In genomic region chr17:88064347-88065030, GRCm38 (mm10) we compare ENCODE assay signal across 8 mouse cellular contexts. TPM values are rescaled to one million over a fixed set of nuclear protein-coding genes. Genes with fewer than 3 reads are reported as not detected.
DNase-seq lines count a peak whose midpoint lies in the region; ATAC-seq and TF ChIP-seq lines count a peak whose summit lies in the region.

No protein-coding gene starts in this region.

- no peaks in the 10 kb centered on the region for H3K4me1 ChIP-seq in cerebellum, adult 2 months (ENCODE audit: control insufficient read depth, insufficient read depth, low read length)
- H3K4me1 ChIP-seq in hindbrain, embryonic 11.5 days (replicated peaks; ENCODE audit: control insufficient read depth, insufficient read depth, low read length) = no peaks in the 10 kb centered on the region

- no peaks in the 10 kb centered on the region for H3K9me3 ChIP-seq in hindbrain, embryonic 11.5 days (ENCODE audit: control insufficient read depth, low read length)

- no peaks in the 10 kb centered on the region for H3K27me3 ChIP-seq in cerebellum, adult 2 months (ENCODE audit: control insufficient read depth, insufficient read depth, low read length)
- no peaks in the 10 kb centered on the region for H3K27me3 ChIP-seq in hindbrain, embryonic 11.5 days (ENCODE audit: control insufficient read depth, insufficient read depth, low read length)

- ATAC-seq in frontal cortex, adult (ENCODE audit: low TSS enrichment) = 0 out of 2 replicates have a peak, but pooled peaks have one; percentile 11
- ATAC-seq in hindbrain, embryonic 11.5 days (ENCODE audit: low FRiP score) = peak; percentile 25

- peak overlapping the region; percentile 75 for H3K4me2 ChIP-seq in hindbrain, embryonic 11.5 days (replicated peaks; ENCODE audit: low read depth, low read length)

- peak overlapping the region; percentile 95 for H3K9ac ChIP-seq in hindbrain, embryonic 11.5 days (ENCODE audit: low read depth, low read length)

- TF ChIP-seq CTCF in cerebellum, adult 2 months (IDR thresholded peaks at IDR 0.05; ENCODE audit: borderline replicate concordance, insufficient read depth, low read depth, low read length) = no peak

- peak overlapping the region; percentile 87 for H3K27ac ChIP-seq in cerebellum, adult 2 months (ENCODE audit: insufficient read depth, low read length)
- peak overlapping the region; percentile 100 for H3K27ac ChIP-seq in hindbrain, embryonic 11.5 days (ENCODE audit: low read depth, low read length)

- DNase-seq in Muller cell, postnatal 12 days (ENCODE audit: inconsistent ontology term) = peak; percentile 63
- DNase-seq in cerebellum, adult 2 months = peak; percentile 69 to 73
- peak; percentile 67 for DNase-seq in hindbrain, embryonic 11.5 days (ENCODE audit: low spot score)
- DNase-seq in layer of hippocampus, postnatal 25 days (ENCODE audit: extremely low spot score in 1 of 2, low spot score in 1 of 2) = peak; percentile 41 to 65
- DNase-seq in lung, postnatal 10 days = peak; percentile 75
- peak; percentile 78 for DNase-seq in retina, postnatal 1 day
- DNase-seq in urinary bladder, postnatal 10 days (ENCODE audit: low spot score) = peak; percentile 23

- no peaks in the 10 kb centered on the region for H3K36me3 ChIP-seq in hindbrain, embryonic 11.5 days (ENCODE audit: control insufficient read depth, insufficient read depth, low read length)

- peak overlapping the region; percentile 100 for H3K4me3 ChIP-seq in cerebellum, adult 2 months (replicated peaks; ENCODE audit: insufficient read depth, low read depth, low read length)
- peak overlapping the region; percentile 72 for H3K4me3 ChIP-seq in hindbrain, embryonic 11.5 days (ENCODE audit: low read depth, low read length)

- WGBS in cerebellum, adult 2 months = under 1% methylated on average over 35 of the region's 67 CpGs
- WGBS in hindbrain, embryonic 11.5 days = under 1% methylated on average over 22 of the region's 67 CpGs

- no peak for TF ChIP-seq POLR2A in cerebellum, adult 2 months (IDR thresholded peaks at IDR 0.05; ENCODE audit: borderline replicate concordance, insufficient read depth, low read length)

RNA-seq across cellular contexts. Expression of gene Fbxo11, which starts 0.6 kb away (rescaled TPM):
- 71.7 and 73.1 TPM in 2 replicates for polyA plus RNA-seq in cerebellum, adult 2 months (2012; rRNA removed)
- polyA plus RNA-seq in hindbrain, embryonic 11.5 days (2014; fragmentation: Nextera tagmentation; extraction: Ambion mirVana) = 41.5 and 44.7 TPM in 2 replicates
- total RNA-seq in layer of hippocampus, postnatal 25 days (2021) = 100 to 1,000 TPM; 117 to 119 TPM

Comparison
In these comparisons a context has a peak if more than half of its experiments do, and no peak if none do; other contexts are left out.
1. Peak in every context shown above with its lines: DNase-seq, ATAC-seq, H3K4me3 ChIP-seq and H3K27ac ChIP-seq.
2. DNase-seq: peak in every context shown above with its lines; median percentile 78 in retina, postnatal 1 day; 75 in lung, postnatal 10 days; 71 in cerebellum, adult 2 months; 67 in hindbrain, embryonic 11.5 days; 63 in Muller cell, postnatal 12 days; 53 in layer of hippocampus, postnatal 25 days; 23 in urinary bladder, postnatal 10 days.